Mouse (Mus musculus): ENCODE data around the gene Gm49355. TPM values are rescaled to one million over a fixed set of nuclear protein-coding genes. Genes with fewer than 3 reads are reported as not detected.

The Gm49355 gene
- polyA plus RNA-seq, 1 experiment from 2014 or later = 0.05 TPM

DNA sequence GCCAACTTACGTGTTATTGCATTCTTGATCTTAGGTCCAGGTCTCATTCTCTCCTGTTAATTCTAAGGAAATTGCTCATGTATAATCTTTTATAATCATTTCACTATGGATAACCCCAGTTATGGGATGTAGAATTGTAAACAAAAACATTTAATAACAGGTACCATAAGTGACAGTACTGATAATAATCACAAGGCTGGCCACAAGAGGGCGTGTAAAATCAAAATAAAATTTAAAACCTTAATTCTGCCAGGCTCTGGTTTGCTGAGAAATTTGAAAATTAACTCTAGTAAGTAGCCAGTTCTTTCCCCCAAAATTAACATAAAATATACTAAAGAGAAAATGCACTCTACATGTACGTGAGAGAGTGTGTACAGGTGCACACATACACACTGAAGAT lies 16.9 kb downstream of the Gm49355 start:
- no peak for ATAC-seq (ENCODE audit: low read depth)
- H3K4me3 ChIP-seq (ENCODE audit: low read depth, low read length) = no peak overlapping the region
- H3K9ac ChIP-seq (ENCODE audit: low read depth, low read length) = no peak overlapping the region
- H3K4me1 ChIP-seq (ENCODE audit: control insufficient read depth, low read depth, low read length) = no peaks in the 10 kb centered on the region
- no peaks in the 10 kb centered on the region for H3K27me3 ChIP-seq (ENCODE audit: control insufficient read depth, insufficient read depth, low read depth, low read length)
- WGBS (ENCODE audit: insufficient replicate concordance) = 63% methylated on average over 3 of the region's 3 CpGs
- no peak overlapping the region for H3K4me2 ChIP-seq (ENCODE audit: low read depth, low read length)
- no peak overlapping the region for H3K27ac ChIP-seq (ENCODE audit: low read length)
- no peaks in the 10 kb centered on the region for H3K36me3 ChIP-seq (ENCODE audit: control insufficient read depth, insufficient read depth)
- H3K9me3 ChIP-seq (replicated peaks; ENCODE audit: control insufficient read depth, low read length) = no peaks in the 10 kb centered on the region

GRCm38 (mm10) chr14:12303106-12303505 lies 19.3 kb downstream of the Gm49355 start:
- no peaks in the 10 kb centered on the region for H3K36me3 ChIP-seq (ENCODE audit: control insufficient read depth, insufficient read depth)
- no peak overlapping the region for H3K27ac ChIP-seq (ENCODE audit: low read length)
- H3K27me3 ChIP-seq (ENCODE audit: control insufficient read depth, insufficient read depth, low read depth, low read length) = no peaks in the 10 kb centered on the region
- H3K9ac ChIP-seq (ENCODE audit: low read depth, low read length) = no peak overlapping the region
- no peak overlapping the region for H3K4me2 ChIP-seq (ENCODE audit: low read depth, low read length)
- H3K4me3 ChIP-seq (ENCODE audit: low read depth, low read length) = no peak overlapping the region
- ATAC-seq (ENCODE audit: low read depth) = no peak
- 73% methylated on average over 2 of the region's 2 CpGs for WGBS (ENCODE audit: insufficient replicate concordance)
- H3K9me3 ChIP-seq (replicated peaks; ENCODE audit: control insufficient read depth, low read length) = no peaks in the 10 kb centered on the region
- no peaks in the 10 kb centered on the region for H3K4me1 ChIP-seq (ENCODE audit: control insufficient read depth, low read depth, low read length)

GRCm38 (mm10) chr14:12333622-12334021 lies 49.8 kb downstream of the Gm49355 start:
- Histone ChIP-seq H3K27me3 (ENCODE audit: control insufficient read depth, insufficient read depth, low read depth, low read length) (peaks cover 19% of the 10 kb centered on the region), H3K9me3 (replicated peaks; ENCODE audit: control insufficient read depth, low read length) (no peaks in the 10 kb centered on the region), H3K36me3 (ENCODE audit: control insufficient read depth, insufficient read depth) (no peaks in the 10 kb centered on the region), H3K4me1 (ENCODE audit: control insufficient read depth, low read depth, low read length) (no peaks in the 10 kb centered on the region), H3K4me2 (ENCODE audit: low read depth, low read length) (no peak overlapping the region), H3K9ac (ENCODE audit: low read depth, low read length) (no peak overlapping the region), H3K4me3 (ENCODE audit: low read depth, low read length) (no peak overlapping the region), H3K27ac (ENCODE audit: low read length) (no peak overlapping the region)
- WGBS (ENCODE audit: insufficient replicate concordance) = 59% methylated on average over 7 of the region's 7 CpGs
- ATAC-seq (ENCODE audit: low read depth) = no peak

DNA sequence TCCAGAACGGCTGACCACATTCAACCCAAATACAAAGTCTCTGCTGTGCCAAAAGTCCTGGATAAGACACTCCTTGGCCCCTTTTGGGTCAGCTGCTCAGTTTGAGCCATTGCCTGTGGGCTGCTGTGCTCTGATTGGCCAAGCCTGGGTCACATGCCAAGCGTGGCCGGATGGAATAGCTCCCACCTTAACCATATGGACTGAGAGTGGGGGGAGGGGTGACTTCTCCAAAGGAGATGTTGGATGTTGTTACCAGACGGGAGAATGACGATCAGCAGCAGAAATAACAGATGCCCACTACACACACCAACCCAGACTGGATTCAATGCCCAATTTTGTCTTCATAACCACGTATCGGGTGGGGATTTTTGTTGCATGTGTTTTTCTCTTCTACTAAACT lies 51.1 kb downstream of the Gm49355 start:
- WGBS (ENCODE audit: insufficient replicate concordance) = 29% methylated on average over 7 of the region's 7 CpGs
- no peak overlapping the region for H3K4me3 ChIP-seq (ENCODE audit: low read depth, low read length)
- H3K36me3 ChIP-seq (ENCODE audit: control insufficient read depth, insufficient read depth) = no peaks in the 10 kb centered on the region
- no peaks in the 10 kb centered on the region for H3K4me1 ChIP-seq (ENCODE audit: control insufficient read depth, low read depth, low read length)
- no peak overlapping the region for H3K27ac ChIP-seq (ENCODE audit: low read length)
- no peak overlapping the region for H3K4me2 ChIP-seq (ENCODE audit: low read depth, low read length)
- no peak for ATAC-seq (ENCODE audit: low read depth)
- no peaks in the 10 kb centered on the region for H3K9me3 ChIP-seq (replicated peaks; ENCODE audit: control insufficient read depth, low read length)
- H3K9ac ChIP-seq (ENCODE audit: low read depth, low read length) = no peak overlapping the region
- peaks cover 31% of the 10 kb centered on the region for H3K27me3 ChIP-seq (ENCODE audit: control insufficient read depth, insufficient read depth, low read depth, low read length)

- Histone ChIP-seq H3K4me1 (ENCODE audit: control insufficient read depth, low read depth, low read length) (no peaks in the 10 kb centered on the region), H3K9me3 (replicated peaks; ENCODE audit: control insufficient read depth, low read length) (no peaks in the 10 kb centered on the region), H3K4me2 (ENCODE audit: low read depth, low read length) (no peak overlapping the region), H3K27me3 (ENCODE audit: control insufficient read depth, insufficient read depth, low read depth, low read length) (peaks cover 57% of the 10 kb centered on the region), H3K9ac (ENCODE audit: low read depth, low read length) (no peak overlapping the region), H3K4me3 (ENCODE audit: low read depth, low read length) (no peak overlapping the region), H3K27ac (ENCODE audit: low read length) (no peak overlapping the region), H3K36me3 (ENCODE audit: control insufficient read depth, insufficient read depth) (no peaks in the 10 kb centered on the region)
- no peak for ATAC-seq (ENCODE audit: low read depth)
- WGBS (ENCODE audit: insufficient replicate concordance) = 6% methylated on average over 8 of the region's 8 CpGs
Observed at GRCm38 (mm10) chr14:12337421-12337997, 53.7 kb downstream of the Gm49355 start.

DNA sequence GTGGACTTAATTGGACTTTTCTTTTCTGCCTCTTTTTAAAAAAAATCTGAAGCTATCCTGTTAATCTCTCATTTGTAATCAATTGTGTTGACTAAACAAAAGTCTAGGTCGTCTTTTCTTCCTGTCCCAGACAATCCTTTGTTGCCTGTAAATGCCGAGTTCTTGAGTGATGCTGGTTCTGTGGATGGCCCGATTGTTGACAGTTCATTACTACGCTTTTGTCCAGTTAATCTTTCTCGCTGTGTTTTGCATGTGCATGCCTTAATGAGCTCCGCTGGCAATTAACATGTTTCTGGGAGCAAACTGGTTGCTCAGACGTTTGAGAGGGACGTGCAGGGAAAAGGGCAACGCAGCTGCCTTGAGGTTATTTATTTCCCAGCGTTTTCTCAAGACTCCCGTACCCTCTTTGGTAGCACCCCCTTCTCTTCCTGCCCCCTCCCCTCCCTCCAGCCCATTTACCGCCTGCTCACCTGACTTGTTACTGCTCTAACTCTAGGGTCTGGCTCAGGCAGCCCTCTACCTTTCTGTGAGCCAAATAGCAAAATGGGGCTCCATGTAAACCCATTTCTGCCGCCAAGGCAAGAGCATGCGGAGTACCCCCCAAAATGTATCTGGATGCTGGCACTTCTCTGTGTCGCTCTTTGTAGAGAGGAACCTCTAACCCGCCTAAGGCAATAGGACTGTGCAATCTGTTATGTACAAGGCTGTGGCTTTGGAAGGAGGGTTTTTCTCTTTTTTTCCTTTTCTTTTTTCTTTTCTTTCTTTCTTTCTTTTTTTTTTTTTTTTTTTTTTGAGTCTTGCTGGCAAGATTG lies 54.4 kb downstream of the Gm49355 start:
- no peak overlapping the region for H3K9ac ChIP-seq (ENCODE audit: low read depth, low read length)
- H3K36me3 ChIP-seq (ENCODE audit: control insufficient read depth, insufficient read depth) = no peaks in the 10 kb centered on the region
- no peak for ATAC-seq (ENCODE audit: low read depth)
- H3K4me3 ChIP-seq (ENCODE audit: low read depth, low read length) = no peak overlapping the region
- H3K4me2 ChIP-seq (ENCODE audit: low read depth, low read length) = no peak overlapping the region
- peaks cover 64% of the 10 kb centered on the region for H3K27me3 ChIP-seq (ENCODE audit: control insufficient read depth, insufficient read depth, low read depth, low read length)
- WGBS (ENCODE audit: insufficient replicate concordance) = 3% methylated on average over 16 of the region's 16 CpGs
- no peaks in the 10 kb centered on the region for H3K9me3 ChIP-seq (replicated peaks; ENCODE audit: control insufficient read depth, low read length)
- H3K4me1 ChIP-seq (ENCODE audit: control insufficient read depth, low read depth, low read length) = no peaks in the 10 kb centered on the region
- no peak overlapping the region for H3K27ac ChIP-seq (ENCODE audit: low read length)

- Histone ChIP-seq H3K4me3 (ENCODE audit: low read depth, low read length) (no peak overlapping the region), H3K9ac (ENCODE audit: low read depth, low read length) (no peak overlapping the region), H3K4me1 (ENCODE audit: control insufficient read depth, low read depth, low read length) (no peaks in the 10 kb centered on the region), H3K9me3 (replicated peaks; ENCODE audit: control insufficient read depth, low read length) (no peaks in the 10 kb centered on the region), H3K27me3 (ENCODE audit: control insufficient read depth, insufficient read depth, low read depth, low read length) (peaks cover 71% of the 10 kb centered on the region), H3K27ac (ENCODE audit: low read length) (no peak overlapping the region), H3K36me3 (ENCODE audit: control insufficient read depth, insufficient read depth) (no peaks in the 10 kb centered on the region), H3K4me2 (ENCODE audit: low read depth, low read length) (no peak overlapping the region)
- 3% methylated on average over 10 of the region's 10 CpGs for WGBS (ENCODE audit: insufficient replicate concordance)
- ATAC-seq (ENCODE audit: low read depth) = no peak
Observed at GRCm38 (mm10) chr14:12338811-12339565, 55.2 kb downstream of the Gm49355 start.

DNA sequence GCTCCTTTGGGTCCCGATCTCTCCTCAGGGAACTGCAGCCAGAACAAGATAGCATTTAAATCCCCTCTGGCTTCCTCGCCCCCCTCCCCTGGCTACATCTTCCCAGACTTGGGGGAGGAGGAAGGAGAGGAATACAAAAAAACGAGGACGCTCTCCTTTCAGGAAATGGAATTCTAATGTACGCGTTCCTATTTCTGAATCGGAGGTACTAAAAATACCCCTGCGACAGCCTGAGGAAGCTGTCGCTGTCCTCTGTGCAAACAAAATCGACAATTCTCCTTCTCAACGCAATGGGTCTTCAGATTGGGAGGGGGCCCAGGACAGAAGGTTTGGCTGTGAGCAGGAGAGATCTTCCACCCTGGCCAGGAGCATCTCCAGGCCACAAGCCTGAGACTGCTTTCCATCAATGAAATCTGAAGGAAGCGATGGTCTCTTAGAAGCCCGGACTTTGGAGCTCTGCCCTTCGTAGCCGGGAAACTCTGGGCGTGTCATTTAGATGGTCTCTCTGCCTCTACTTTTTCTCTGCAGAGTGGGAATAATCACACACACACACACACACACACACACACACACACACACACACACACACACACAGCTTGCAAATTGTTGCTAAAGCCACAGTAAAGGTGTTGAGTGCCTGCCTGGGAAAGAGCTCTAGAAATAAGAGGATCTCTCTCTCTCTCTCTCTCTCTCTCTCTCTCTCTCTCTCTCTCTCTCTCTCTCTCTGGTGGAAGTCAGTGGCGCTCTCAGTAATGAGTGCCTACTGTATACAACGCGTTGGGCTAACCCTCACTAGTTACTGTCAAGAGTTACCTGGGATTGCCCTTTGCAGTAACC lies 56.7 kb downstream of the Gm49355 start:
- 2% methylated on average over 19 of the region's 19 CpGs for WGBS (ENCODE audit: insufficient replicate concordance)
- no peak overlapping the region for H3K9ac ChIP-seq (ENCODE audit: low read depth, low read length)
- no peaks in the 10 kb centered on the region for H3K9me3 ChIP-seq (replicated peaks; ENCODE audit: control insufficient read depth, low read length)
- no peaks in the 10 kb centered on the region for H3K36me3 ChIP-seq (ENCODE audit: control insufficient read depth, insufficient read depth)
- H3K27me3 ChIP-seq (ENCODE audit: control insufficient read depth, insufficient read depth, low read depth, low read length) = peaks cover 86% of the 10 kb centered on the region
- ATAC-seq (ENCODE audit: low read depth) = no peak
- no peaks in the 10 kb centered on the region for H3K4me1 ChIP-seq (ENCODE audit: control insufficient read depth, low read depth, low read length)
- no peak overlapping the region for H3K27ac ChIP-seq (ENCODE audit: low read length)
- H3K4me3 ChIP-seq (ENCODE audit: low read depth, low read length) = no peak overlapping the region
- no peak overlapping the region for H3K4me2 ChIP-seq (ENCODE audit: low read depth, low read length)

All from liver, embryonic 16.5 days (tissue).